Mouse (Mus musculus): ENCODE data around the gene Mrps35.

Mrps35 gene

GRCm38 (mm10) chr6:147042291-147043290 lies at the start of gene Mrps35:
TSS of gene Mrps35 (plus strand) at chr6:147042764.
- peak; percentile 91 for DNase-seq (ENCODE audit: extremely low read depth, insufficient read length, low spot score)

DNA sequence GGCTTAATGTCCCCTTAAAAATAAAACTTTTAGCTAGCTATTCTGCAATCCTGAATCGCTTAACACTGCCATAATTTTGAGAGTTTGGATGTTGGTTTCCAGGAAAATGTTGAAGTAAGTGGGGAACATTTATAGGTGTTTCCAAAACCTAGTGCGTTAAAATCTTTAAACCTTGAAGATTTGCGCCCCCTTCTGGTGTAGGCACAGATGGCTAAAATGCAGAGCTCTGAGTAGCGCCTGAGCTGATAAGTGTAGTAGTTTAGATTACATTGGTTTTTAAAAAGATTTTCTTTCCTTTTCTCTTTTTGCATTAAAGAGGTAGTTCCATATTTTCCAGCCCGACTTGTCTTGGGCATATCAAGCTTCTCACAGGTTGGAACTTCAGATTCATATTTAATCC lies 48.3 kb upstream of the Mrps35 start:
- DNase-seq (ENCODE audit: extremely low read depth, insufficient read length, low spot score) = no peak

DNA sequence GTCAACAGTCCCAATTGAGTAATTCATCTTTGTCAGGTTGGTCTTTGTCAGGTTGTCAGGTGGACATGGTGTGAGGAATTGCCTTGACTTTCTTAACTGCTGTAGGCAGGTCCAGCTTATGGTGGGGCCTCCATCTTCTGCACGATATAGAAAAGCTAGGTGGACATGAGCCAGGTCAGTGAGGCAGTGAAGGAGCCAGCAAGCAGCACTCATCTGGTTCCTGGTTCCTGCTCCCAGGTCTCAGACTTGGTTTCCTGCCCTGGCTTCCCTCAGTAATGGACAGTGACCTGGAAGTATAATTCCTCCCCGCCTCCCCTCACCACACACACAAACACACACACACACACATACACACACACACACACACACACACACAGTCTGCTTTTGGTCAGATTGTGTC lies 47.2 kb upstream of the Mrps35 start:
- no peak for DNase-seq (ENCODE audit: extremely low read depth, insufficient read length, low spot score)

GRCm38 (mm10) chr6:146995878-146996277 lies 46.7 kb upstream of the Mrps35 start:
- no peak for DNase-seq (ENCODE audit: extremely low read depth, insufficient read length, low spot score)

DNA sequence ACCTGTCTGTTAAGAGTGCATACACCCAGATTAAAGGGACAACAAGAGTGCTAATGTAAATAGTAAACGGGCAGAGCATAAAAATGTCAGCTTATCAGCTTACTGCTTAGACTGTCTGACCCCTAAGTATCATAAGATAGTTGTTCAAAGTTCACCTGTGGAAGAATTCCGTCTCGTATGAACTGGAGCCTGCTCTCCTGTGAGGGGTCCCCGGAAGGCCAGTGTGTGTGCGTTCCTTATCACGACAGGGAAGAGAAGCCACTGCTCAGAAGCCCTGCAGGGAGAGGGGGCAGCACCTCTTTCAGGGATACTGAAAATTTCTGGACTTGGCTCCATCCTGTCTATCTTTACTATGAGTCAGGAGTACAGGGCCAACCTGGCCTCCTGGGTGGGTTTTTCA lies 45.6 kb upstream of the Mrps35 start:
- no peak for DNase-seq (ENCODE audit: extremely low read depth, insufficient read length, low spot score)

- no peak for DNase-seq (ENCODE audit: extremely low read depth, insufficient read length, low spot score)
These were observed 43.9 kb upstream of the Mrps35 start for GRCm38 (mm10) chr6:146998710-146999109.

DNA sequence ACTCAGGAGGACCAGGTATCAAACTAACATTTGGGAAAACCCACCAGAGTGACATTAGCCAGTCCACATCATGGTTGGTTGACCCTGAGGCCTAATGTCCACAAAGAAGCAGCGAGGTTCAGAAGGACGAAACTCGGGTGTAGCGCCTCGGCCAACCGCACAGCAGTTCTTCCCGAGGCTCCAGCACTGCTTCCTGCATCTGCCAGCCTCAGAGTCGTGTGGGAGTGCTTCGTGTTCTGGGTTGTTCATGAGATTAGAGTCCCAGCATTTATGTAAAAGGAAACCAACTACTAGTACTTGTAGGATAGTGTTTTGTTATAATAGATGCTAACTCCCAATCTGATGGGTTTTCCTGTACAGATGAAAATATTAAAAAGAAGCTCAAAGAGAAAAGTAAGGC lies 43.3 kb upstream of the Mrps35 start:
- DNase-seq (ENCODE audit: extremely low read depth, insufficient read length, low spot score) = no peak

- no peak for DNase-seq (ENCODE audit: extremely low read depth, insufficient read length, low spot score)
These were observed 42.8 kb upstream of the Mrps35 start for GRCm38 (mm10) chr6:146999755-147000154.

DNA sequence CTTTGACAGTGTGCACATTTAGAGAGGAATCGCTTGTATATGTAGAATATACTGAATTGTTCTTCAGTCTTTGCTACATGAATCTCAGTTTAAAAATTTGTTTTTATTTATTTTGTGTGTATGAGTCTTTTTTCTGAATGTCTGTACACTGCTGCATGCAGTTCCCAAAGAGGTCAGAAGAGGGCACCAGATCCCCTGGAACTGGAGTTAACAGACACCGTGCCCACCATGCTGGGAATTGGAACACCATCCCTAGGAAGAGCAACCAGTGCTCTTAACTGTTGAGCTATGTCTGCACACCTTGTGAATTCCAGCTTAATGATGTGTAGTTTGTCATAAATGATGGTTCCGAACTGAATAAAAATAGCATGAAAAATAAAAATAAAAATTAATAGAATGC lies 34.4 kb upstream of the Mrps35 start:
- DNase-seq (ENCODE audit: extremely low read depth, insufficient read length, low spot score) = no peak

DNA sequence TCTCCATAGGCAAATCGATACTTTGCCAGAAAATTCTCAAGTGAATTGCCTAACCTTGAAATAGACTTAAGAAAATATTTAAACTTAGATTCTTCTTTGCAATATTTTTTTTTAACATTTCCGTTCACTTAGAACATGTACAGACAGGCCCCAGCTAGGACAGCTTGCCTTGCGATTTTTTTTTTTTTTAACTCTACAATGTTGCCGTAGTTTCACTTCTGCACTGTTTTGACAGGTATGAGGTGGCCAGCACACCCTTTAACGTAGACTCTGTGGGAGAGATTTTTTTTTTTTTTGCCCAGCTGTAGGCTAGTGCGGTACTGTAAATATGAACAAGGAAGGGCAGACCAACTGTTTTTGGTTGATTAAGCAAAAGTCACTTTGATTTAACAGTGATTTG lies 32.2 kb upstream of the Mrps35 start:
- no peak for DNase-seq (ENCODE audit: extremely low read depth, insufficient read length, low spot score)

- no peak for DNase-seq (ENCODE audit: extremely low read depth, insufficient read length, low spot score)
These were observed 31.6 kb upstream of the Mrps35 start for GRCm38 (mm10) chr6:147010811-147011520.

GRCm38 (mm10) chr6:147011555-147011954 lies 31.0 kb upstream of the Mrps35 start:
- DNase-seq (ENCODE audit: extremely low read depth, insufficient read length, low spot score) = no peak

DNA sequence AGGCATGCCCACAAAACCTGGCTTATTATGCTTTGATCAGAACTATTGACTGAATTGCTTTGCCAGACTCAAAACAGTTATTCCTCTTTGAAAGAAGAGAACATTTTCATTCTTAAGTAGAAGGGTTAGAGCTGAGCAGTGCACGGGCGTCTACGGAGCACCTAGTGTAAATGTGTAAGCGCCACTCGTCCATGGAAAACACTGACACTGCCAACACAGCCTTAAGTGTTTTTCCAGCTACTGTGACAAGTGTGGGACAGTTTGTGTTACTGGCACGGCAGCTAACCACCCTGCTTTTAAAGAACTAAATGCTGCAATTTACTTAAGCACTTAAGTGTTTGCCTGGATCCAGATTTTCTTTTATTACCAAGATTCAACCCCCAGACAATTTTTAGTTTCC lies 30.6 kb upstream of the Mrps35 start:
- no peak for DNase-seq (ENCODE audit: extremely low read depth, insufficient read length, low spot score)

- no peak for DNase-seq (ENCODE audit: extremely low read depth, insufficient read length, low spot score)
These were observed 29.0 kb upstream of the Mrps35 start for GRCm38 (mm10) chr6:147013546-147013945.

- DNase-seq (ENCODE audit: extremely low read depth, insufficient read length, low spot score) = no peak
These were observed 24.7 kb upstream of the Mrps35 start for GRCm38 (mm10) chr6:147017906-147018305.

- DNase-seq (ENCODE audit: extremely low read depth, insufficient read length, low spot score) = no peak
These were observed 24.2 kb upstream of the Mrps35 start for GRCm38 (mm10) chr6:147018364-147018763.

GRCm38 (mm10) chr6:147021181-147021580 lies 21.4 kb upstream of the Mrps35 start:
- no peak for DNase-seq (ENCODE audit: extremely low read depth, insufficient read length, low spot score)

DNA sequence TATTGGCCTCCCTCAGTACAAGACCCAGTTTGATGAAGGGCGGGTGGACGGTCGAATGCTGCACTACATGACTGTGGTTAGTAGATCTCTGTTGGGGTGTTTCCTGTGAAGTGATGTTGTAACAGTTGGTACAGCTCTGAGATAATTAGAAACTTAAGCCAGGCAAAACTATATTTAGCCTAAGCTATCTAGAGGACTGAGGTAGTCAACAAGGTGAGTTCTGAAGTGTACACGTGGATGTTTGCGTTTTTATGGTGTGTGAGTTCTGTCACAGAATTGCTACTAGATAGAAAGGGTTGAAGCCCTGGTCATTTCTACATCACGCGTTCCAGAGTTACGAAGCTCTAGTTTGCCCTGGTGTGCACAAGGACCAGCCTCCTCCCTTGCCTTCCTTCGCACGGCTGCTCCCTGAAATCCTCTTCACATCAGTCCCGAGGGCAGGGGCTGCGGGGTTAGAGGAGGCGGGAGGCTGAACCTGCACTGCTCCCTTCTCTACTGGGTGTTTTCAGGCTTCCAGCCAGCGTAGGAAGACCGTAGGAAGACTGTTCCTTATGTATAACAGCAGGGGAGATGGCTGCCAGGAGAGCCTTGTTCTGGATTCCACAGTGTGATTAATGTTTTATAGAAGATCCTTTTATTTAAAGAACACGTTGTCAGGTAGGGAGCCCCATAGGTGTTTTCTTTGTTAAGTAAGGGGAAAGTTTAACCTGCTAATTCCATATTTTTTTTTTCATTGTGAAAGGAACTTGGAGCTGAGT lies 20.0 kb upstream of the Mrps35 start:
- DNase-seq (ENCODE audit: extremely low read depth, insufficient read length, low spot score) = no peak

DNA sequence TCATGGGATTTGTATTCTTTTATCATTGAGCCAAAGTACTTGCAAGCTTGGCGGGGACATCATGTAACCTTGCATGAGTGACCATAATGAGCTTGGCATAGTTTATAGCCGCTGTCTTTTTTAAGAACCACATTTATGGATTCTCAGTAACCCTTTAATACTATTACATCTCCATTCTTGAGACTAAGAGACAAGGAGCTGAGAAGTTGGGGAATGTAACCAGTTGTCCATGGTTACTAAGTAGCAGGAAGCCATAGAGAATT lies 19.5 kb upstream of the Mrps35 start:
- DNase-seq (ENCODE audit: extremely low read depth, insufficient read length, low spot score) = no peak

- no peak for DNase-seq (ENCODE audit: extremely low read depth, insufficient read length, low spot score)
These were observed 19.0 kb upstream of the Mrps35 start for GRCm38 (mm10) chr6:147023568-147023967.

GRCm38 (mm10) chr6:147024761-147025160 lies 17.8 kb upstream of the Mrps35 start:
- DNase-seq (ENCODE audit: extremely low read depth, insufficient read length, low spot score) = no peak

All from 3134 (cell line).